Mouse (Mus musculus): ENCODE measurements around the gene Fam111a. TPM values are rescaled to one million over a fixed set of nuclear protein-coding genes. Genes with fewer than 3 reads are reported as not detected.
A peak's percentile ranks its signal among the peaks of the same experiment; 100 is the strongest.

Gene Fam111a
- polyA plus RNA-seq, 1 experiment: 0.65 TPM

GRCm38 (mm10) chr19:12501370-12502347 is 43.9 kb upstream of the Fam111a start, which contains the start of gene Dtx4:
Gene Dtx4 (minus strand): TSS chr19:12501454.
- TF ChIP-seq POLR2A (IDR thresholded peaks at IDR 0.05; ENCODE audit: borderline replicate concordance, insufficient read depth, low read length) (peak; percentile 50; the same call in 1 of the 2 replicates), CTCF (IDR thresholded peaks at IDR 0.05; ENCODE audit: borderline replicate concordance, insufficient read depth, low read depth, low read length) (peak; percentile 93)
- WGBS: under 1% methylated on average over 80 of the region's 80 CpGs
- Histone ChIP-seq H3K27me3 (ENCODE audit: control insufficient read depth, insufficient read depth, low read length) (no peaks in the 10 kb centered on the region), H3K4me3 (replicated peaks; ENCODE audit: insufficient read depth, low read depth, low read length) (peak within 1 kb of the TSS; percentile 69), H3K4me1 (ENCODE audit: control insufficient read depth, insufficient read depth, low read length) (no peaks in the 10 kb centered on the region), H3K27ac (ENCODE audit: insufficient read depth, low read length) (peak within 1 kb of the TSS; percentile 30)
- DNase-seq: peak; percentile 92 to 95

GRCm38 (mm10) chr19:12502756-12503155 is 42.8 kb upstream of the Fam111a start:
- TF ChIP-seq POLR2A (IDR thresholded peaks at IDR 0.05; ENCODE audit: borderline replicate concordance, insufficient read depth, low read length) (no peak), CTCF (IDR thresholded peaks at IDR 0.05; ENCODE audit: borderline replicate concordance, insufficient read depth, low read depth, low read length) (no peak)
- Histone ChIP-seq H3K27me3 (ENCODE audit: control insufficient read depth, insufficient read depth, low read length) (no peaks in the 10 kb centered on the region), H3K4me3 (replicated peaks; ENCODE audit: insufficient read depth, low read depth, low read length) (no peak overlapping the region), H3K4me1 (ENCODE audit: control insufficient read depth, insufficient read depth, low read length) (no peaks in the 10 kb centered on the region), H3K27ac (ENCODE audit: insufficient read depth, low read length) (no peak overlapping the region)
- WGBS: 92% methylated on average over 7 of the region's 7 CpGs
- DNase-seq: no peak

GRCm38 (mm10) chr19:12514621-12515020 is 30.9 kb upstream of the Fam111a start:
- Histone ChIP-seq H3K4me1 (ENCODE audit: control insufficient read depth, insufficient read depth, low read length) (no peaks in the 10 kb centered on the region), H3K4me3 (replicated peaks; ENCODE audit: insufficient read depth, low read depth, low read length) (no peak overlapping the region), H3K27me3 (ENCODE audit: control insufficient read depth, insufficient read depth, low read length) (no peaks in the 10 kb centered on the region), H3K27ac (ENCODE audit: insufficient read depth, low read length) (no peak overlapping the region)
- no peak for TF ChIP-seq CTCF (IDR thresholded peaks at IDR 0.05; ENCODE audit: borderline replicate concordance, insufficient read depth, low read depth, low read length)
- no peak for TF ChIP-seq POLR2A (IDR thresholded peaks at IDR 0.05; ENCODE audit: borderline replicate concordance, insufficient read depth, low read length)
- DNase-seq: no peak

DNA sequence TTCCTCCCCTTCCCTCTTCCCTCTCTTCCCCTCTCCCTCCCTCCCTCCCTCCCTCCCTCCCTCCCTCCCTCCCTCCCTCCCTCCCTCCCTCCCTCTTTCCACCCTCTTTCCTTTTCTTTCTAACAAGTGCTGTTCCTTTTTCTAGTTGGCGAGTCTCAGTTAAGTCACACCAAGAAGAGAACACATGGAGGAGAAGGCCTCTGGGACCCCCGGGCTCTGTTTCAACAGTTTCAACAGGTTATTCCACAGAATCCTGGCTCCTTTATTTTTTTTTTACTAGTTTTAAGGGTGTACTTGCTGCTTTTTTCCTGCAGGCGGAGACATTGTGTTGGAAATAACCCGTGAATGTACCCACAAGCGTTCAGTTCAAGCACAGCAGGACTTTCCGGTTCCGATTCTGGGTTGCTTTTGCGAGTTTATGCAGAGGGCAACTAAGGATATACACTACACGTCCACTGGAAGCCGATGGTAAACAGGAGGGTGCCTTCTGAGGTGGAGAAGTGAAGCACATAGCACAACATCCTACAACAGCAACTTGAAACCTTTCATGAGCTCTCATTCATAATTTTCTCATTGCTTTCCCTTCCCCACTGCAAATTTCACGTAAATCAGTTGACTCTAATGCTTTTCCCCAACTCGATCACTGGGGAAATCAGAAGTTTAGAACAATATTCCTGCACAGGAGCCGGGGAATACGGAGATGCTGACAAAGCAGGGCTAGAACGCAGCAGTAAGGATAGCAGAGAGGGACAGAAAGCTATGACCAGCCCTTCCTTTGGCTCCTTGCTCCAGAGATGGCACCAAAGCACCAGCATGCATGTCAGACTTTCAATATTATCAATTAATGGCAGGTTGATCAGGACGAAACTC is 27.6 kb upstream of the Fam111a start:
- Histone ChIP-seq H3K27ac (ENCODE audit: insufficient read depth, low read length) (no peak overlapping the region), H3K4me1 (ENCODE audit: control insufficient read depth, insufficient read depth, low read length) (no peaks in the 10 kb centered on the region), H3K27me3 (ENCODE audit: control insufficient read depth, insufficient read depth, low read length) (no peaks in the 10 kb centered on the region), H3K4me3 (replicated peaks; ENCODE audit: insufficient read depth, low read depth, low read length) (peak overlapping the region; percentile 64)
- under 1% methylated on average over 16 of the region's 16 CpGs for WGBS
- DNase-seq: peak; percentile 64
- TF ChIP-seq CTCF (IDR thresholded peaks at IDR 0.05; ENCODE audit: borderline replicate concordance, insufficient read depth, low read depth, low read length): peak; percentile 63; the same call in 1 of the 2 replicates
- TF ChIP-seq POLR2A (IDR thresholded peaks at IDR 0.05; ENCODE audit: borderline replicate concordance, insufficient read depth, low read length): no peak

DNA sequence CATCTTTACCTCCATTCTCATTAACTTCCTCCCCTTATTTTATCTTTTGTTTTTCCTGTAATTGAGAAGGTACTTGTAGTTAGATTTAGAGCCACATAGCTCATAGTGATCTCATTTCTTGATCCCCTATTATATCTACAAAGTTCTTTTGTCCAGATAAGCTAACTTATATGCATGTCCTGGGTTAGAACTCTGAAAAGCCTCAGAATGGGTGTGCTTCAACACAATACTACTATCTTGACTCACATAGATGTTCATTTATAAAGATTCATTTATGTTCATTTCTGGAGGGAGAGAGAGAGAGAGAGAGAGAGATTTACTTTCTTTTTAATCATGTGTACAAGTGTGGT is 27.0 kb upstream of the Fam111a start:
- TF ChIP-seq POLR2A (IDR thresholded peaks at IDR 0.05; ENCODE audit: borderline replicate concordance, insufficient read depth, low read length): no peak
- no peak for TF ChIP-seq CTCF (IDR thresholded peaks at IDR 0.05; ENCODE audit: borderline replicate concordance, insufficient read depth, low read depth, low read length)
- DNase-seq: no peak
- H3K4me3 ChIP-seq (replicated peaks; ENCODE audit: insufficient read depth, low read depth, low read length): no peak overlapping the region
- no peak overlapping the region for H3K27ac ChIP-seq (ENCODE audit: insufficient read depth, low read length)
- no peaks in the 10 kb centered on the region for H3K27me3 ChIP-seq (ENCODE audit: control insufficient read depth, insufficient read depth, low read length)
- H3K4me1 ChIP-seq (ENCODE audit: control insufficient read depth, insufficient read depth, low read length): no peaks in the 10 kb centered on the region

- Histone ChIP-seq H3K4me3 (replicated peaks; ENCODE audit: insufficient read depth, low read depth, low read length) (no peak overlapping the region), H3K27me3 (ENCODE audit: control insufficient read depth, insufficient read depth, low read length) (no peaks in the 10 kb centered on the region), H3K27ac (ENCODE audit: insufficient read depth, low read length) (no peak overlapping the region), H3K4me1 (ENCODE audit: control insufficient read depth, insufficient read depth, low read length) (no peaks in the 10 kb centered on the region)
- TF ChIP-seq CTCF (IDR thresholded peaks at IDR 0.05; ENCODE audit: borderline replicate concordance, insufficient read depth, low read depth, low read length) (no peak), POLR2A (IDR thresholded peaks at IDR 0.05; ENCODE audit: borderline replicate concordance, insufficient read depth, low read length) (no peak)
- 55% methylated on average over 4 of the region's 4 CpGs for WGBS
- DNase-seq: no peak
Observed at GRCm38 (mm10) chr19:12523377-12523776, 22.2 kb upstream of the Fam111a start.

DNA sequence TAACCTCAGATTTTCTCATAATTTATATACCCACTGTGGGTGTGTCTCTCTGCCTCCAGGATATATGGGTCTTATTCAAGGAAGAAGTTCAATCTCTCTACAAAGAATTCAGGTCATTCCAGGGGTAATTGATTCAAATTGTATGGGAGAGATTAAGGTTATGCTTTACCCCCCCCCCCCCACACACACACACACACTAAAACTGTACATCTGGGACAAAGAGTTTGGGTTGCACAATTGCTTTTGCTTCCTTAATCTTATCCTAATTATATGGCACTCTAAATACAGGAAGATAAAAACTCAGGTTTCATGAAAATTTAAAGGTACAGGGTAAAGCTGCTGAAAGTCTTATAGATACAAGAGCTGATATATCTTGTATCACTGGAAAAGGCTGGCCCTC is 8.4 kb upstream of the Fam111a start:
- Histone ChIP-seq H3K4me1 (ENCODE audit: control insufficient read depth, insufficient read depth, low read length) (no peaks in the 10 kb centered on the region), H3K27ac (ENCODE audit: insufficient read depth, low read length) (no peak overlapping the region), H3K27me3 (ENCODE audit: control insufficient read depth, insufficient read depth, low read length) (no peaks in the 10 kb centered on the region), H3K4me3 (replicated peaks; ENCODE audit: insufficient read depth, low read depth, low read length) (no peak overlapping the region)
- TF ChIP-seq CTCF (IDR thresholded peaks at IDR 0.05; ENCODE audit: borderline replicate concordance, insufficient read depth, low read depth, low read length): no peak
- no peak for TF ChIP-seq POLR2A (IDR thresholded peaks at IDR 0.05; ENCODE audit: borderline replicate concordance, insufficient read depth, low read length)
- no peak for DNase-seq

Measured in cerebellum, adult 2 months (tissue).